Mouse (Mus musculus): ENCODE data around the gene Gm20767. TPM values are rescaled to one million over a fixed set of nuclear protein-coding genes. Genes with fewer than 3 reads are reported as not detected.
A peak's percentile ranks its signal among the peaks of the same experiment; 100 is the strongest.
"Not testable (repeated sequence)": the region's sequence is repeated elsewhere in the genome, so short reads cannot be mapped to it uniquely, and the experiment has no call there.

Gm20767 gene
- not detected in 2 replicates for polyA plus RNA-seq (2016; fragmentation: Nextera tagmentation; extraction: Ambion mirVana)

DNA sequence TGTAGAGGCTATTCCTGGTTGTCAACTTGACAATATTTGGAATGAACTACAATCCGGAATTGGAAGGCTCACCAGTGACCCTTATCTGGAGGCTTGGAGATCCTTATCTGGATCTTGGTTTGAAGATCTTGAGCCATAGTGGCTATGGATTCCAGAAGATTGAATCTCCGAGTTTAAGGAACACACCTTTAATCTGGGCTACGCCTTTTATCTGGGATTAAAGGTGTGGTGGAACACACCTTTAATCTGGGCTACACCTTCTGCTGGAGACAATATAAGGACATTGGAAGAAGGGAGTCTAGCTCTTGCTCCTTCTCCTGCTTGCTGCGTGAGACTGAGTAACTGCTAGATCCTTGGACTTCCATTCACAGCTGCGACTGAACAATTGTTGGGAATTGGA is at the start of gene Gm20767:
Gene Gm20767, plus strand, starts transcription at position 301 of the 400 bp plus-strand sequence.
- H3K9ac ChIP-seq; H3K27ac ChIP-seq (ENCODE audit: poor library complexity, severe bottlenecking); H3K4me2 ChIP-seq; H3K9me3 ChIP-seq (replicated peaks); ATAC-seq (ENCODE audit: insufficient number of reproducible peaks, low FRiP score); H3K27me3 ChIP-seq (replicated peaks); H3K4me3 ChIP-seq; H3K36me3 ChIP-seq; H3K4me1 ChIP-seq (replicated peaks): not testable (repeated sequence)
- WGBS: 100% methylated on average over 2 of the region's 5 CpGs

GRCm38 (mm10) chr13:120092950-120093349 is 47.1 kb upstream of the Gm20767 start:
- not testable (repeated sequence) for H3K36me3 ChIP-seq; H3K4me2 ChIP-seq; H3K27ac ChIP-seq (ENCODE audit: poor library complexity, severe bottlenecking); H3K4me3 ChIP-seq; ATAC-seq (ENCODE audit: insufficient number of reproducible peaks, low FRiP score); H3K9ac ChIP-seq; H3K27me3 ChIP-seq (replicated peaks); H3K9me3 ChIP-seq (replicated peaks); H3K4me1 ChIP-seq (replicated peaks)
- WGBS: no CpG with 5 or more reads among the region's 13 CpGs

GRCm38 (mm10) chr13:120096241-120096937 is 43.7 kb upstream of the Gm20767 start:
- ATAC-seq (ENCODE audit: insufficient number of reproducible peaks, low FRiP score): peak; percentile 67
- WGBS: under 1% methylated on average over 26 of the region's 38 CpGs
- H3K27ac ChIP-seq (ENCODE audit: poor library complexity, severe bottlenecking); H3K4me1 ChIP-seq (replicated peaks); H3K36me3 ChIP-seq; H3K9ac ChIP-seq; H3K9me3 ChIP-seq (replicated peaks); H3K27me3 ChIP-seq (replicated peaks): not testable (repeated sequence)
- H3K4me3 ChIP-seq: peak overlapping the region; percentile 32
- H3K4me2 ChIP-seq: peak overlapping the region; percentile 56

DNA sequence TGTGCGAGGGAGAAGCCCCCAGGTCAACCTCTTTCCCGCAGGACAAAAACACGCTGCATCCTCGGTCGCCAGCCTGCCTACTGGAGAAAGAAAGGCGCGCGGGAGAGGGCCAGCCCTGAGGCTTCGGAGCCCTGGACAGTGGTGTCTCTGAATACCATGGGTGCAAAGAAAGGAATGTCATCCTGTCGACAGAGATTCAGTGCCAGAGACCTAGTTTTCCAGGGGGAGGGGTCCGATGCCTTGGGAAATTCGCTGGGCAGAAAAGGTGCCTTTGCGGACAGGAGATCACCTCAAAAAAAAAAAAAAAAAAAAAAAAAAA is 43.1 kb upstream of the Gm20767 start:
- H3K9ac ChIP-seq; H3K4me1 ChIP-seq (replicated peaks); H3K27me3 ChIP-seq (replicated peaks); H3K27ac ChIP-seq (ENCODE audit: poor library complexity, severe bottlenecking); H3K9me3 ChIP-seq (replicated peaks); H3K36me3 ChIP-seq: not testable (repeated sequence)
- ATAC-seq (ENCODE audit: insufficient number of reproducible peaks, low FRiP score): peak; percentile 49; the same call in 1 of the 2 replicates
- Histone ChIP-seq H3K4me2 (peak overlapping the region; percentile 53), H3K4me3 (0 out of 2 replicates have a peak overlapping the region, but pooled peaks have one; percentile 21)
- WGBS: 0% methylated on average over 7 of the region's 13 CpGs

- no CpG with 5 or more reads among the region's 5 CpGs for WGBS
- H3K27me3 ChIP-seq (replicated peaks); H3K36me3 ChIP-seq; H3K27ac ChIP-seq (ENCODE audit: poor library complexity, severe bottlenecking); H3K9ac ChIP-seq; H3K9me3 ChIP-seq (replicated peaks); H3K4me1 ChIP-seq (replicated peaks); H3K4me2 ChIP-seq; ATAC-seq (ENCODE audit: insufficient number of reproducible peaks, low FRiP score); H3K4me3 ChIP-seq: not testable (repeated sequence)
Observed at GRCm38 (mm10) chr13:120099327-120099726, 40.7 kb upstream of the Gm20767 start.

DNA sequence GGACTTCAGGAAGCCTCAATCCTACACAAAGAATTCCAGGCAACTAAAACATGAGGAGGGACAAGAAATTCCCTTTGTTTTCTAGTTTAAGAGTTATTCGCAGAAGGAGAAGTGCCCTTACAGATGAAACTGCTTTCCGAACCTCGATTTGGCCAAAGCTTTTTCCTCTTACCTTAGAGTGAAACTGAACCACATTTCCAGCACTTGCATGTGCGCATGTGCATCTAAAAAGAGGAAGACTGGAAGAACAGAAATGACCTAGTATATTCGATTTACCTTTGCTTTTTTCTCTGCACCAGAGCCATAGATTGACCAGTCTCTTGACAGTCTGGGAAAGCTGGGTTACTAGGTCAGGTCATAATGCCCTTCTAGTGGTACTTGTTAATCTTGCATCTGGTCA is 33.5 kb upstream of the Gm20767 start:
- WGBS: no CpG with 5 or more reads among the region's 5 CpGs
- not testable (repeated sequence) for ATAC-seq (ENCODE audit: insufficient number of reproducible peaks, low FRiP score)

GRCm38 (mm10) chr13:120107000-120107399 is 33.0 kb upstream of the Gm20767 start:
- not testable (repeated sequence) for H3K36me3 ChIP-seq; H3K9ac ChIP-seq; H3K27ac ChIP-seq (ENCODE audit: poor library complexity, severe bottlenecking); H3K9me3 ChIP-seq (replicated peaks); H3K4me2 ChIP-seq; ATAC-seq (ENCODE audit: insufficient number of reproducible peaks, low FRiP score); H3K4me1 ChIP-seq (replicated peaks); H3K27me3 ChIP-seq (replicated peaks); H3K4me3 ChIP-seq
- WGBS: 55% methylated on average over 2 of the region's 2 CpGs

More for the DNA sequence above, 33.5 kb upstream of the Gm20767 start:
- H3K36me3 ChIP-seq; H3K4me1 ChIP-seq (replicated peaks); H3K27me3 ChIP-seq (replicated peaks); H3K4me2 ChIP-seq; H3K9ac ChIP-seq; H3K9me3 ChIP-seq (replicated peaks); H3K4me3 ChIP-seq; H3K27ac ChIP-seq (ENCODE audit: poor library complexity, severe bottlenecking): not testable (repeated sequence)

- H3K4me1 ChIP-seq (replicated peaks); H3K4me3 ChIP-seq; H3K27me3 ChIP-seq (replicated peaks); H3K9ac ChIP-seq; H3K36me3 ChIP-seq; ATAC-seq (ENCODE audit: insufficient number of reproducible peaks, low FRiP score); H3K4me2 ChIP-seq; H3K27ac ChIP-seq (ENCODE audit: poor library complexity, severe bottlenecking); H3K9me3 ChIP-seq (replicated peaks): not testable (repeated sequence)
- WGBS: 70% methylated on average over 2 of the region's 3 CpGs
Observed at GRCm38 (mm10) chr13:120142348-120142747, 2.3 kb downstream of the Gm20767 start.

GRCm38 (mm10) chr13:120149660-120150407 is 9.8 kb downstream of the Gm20767 start:
- WGBS: 44% methylated on average over 3 of the region's 4 CpGs
- not testable (repeated sequence) for ATAC-seq (ENCODE audit: insufficient number of reproducible peaks, low FRiP score); H3K4me2 ChIP-seq; H3K4me1 ChIP-seq (replicated peaks); H3K9me3 ChIP-seq (replicated peaks); H3K4me3 ChIP-seq; H3K27me3 ChIP-seq (replicated peaks); H3K27ac ChIP-seq (ENCODE audit: poor library complexity, severe bottlenecking); H3K36me3 ChIP-seq; H3K9ac ChIP-seq

DNA sequence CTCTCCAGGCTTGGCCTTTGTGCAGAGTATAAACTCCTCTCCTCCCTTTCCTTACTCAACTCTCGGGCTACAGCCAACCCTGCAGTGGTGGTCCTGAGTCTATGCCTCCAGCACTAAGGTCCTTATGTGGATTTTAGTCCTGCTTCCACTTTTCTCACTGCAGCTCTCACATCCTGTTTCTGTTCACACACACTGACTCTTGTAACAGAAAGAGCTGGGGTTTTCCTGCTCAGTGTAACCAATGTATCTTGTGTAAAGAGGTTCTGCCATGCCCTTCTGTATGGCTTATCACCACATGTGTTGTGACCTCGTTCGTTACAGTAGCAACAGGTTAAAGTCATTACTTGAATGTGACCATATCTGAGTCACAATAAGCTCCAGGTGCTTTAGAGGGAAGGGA is 10.5 kb downstream of the Gm20767 start:
- not testable (repeated sequence) for ATAC-seq (ENCODE audit: insufficient number of reproducible peaks, low FRiP score); H3K27ac ChIP-seq (ENCODE audit: poor library complexity, severe bottlenecking)
- 58% methylated on average over 3 of the region's 3 CpGs for WGBS

DNA sequence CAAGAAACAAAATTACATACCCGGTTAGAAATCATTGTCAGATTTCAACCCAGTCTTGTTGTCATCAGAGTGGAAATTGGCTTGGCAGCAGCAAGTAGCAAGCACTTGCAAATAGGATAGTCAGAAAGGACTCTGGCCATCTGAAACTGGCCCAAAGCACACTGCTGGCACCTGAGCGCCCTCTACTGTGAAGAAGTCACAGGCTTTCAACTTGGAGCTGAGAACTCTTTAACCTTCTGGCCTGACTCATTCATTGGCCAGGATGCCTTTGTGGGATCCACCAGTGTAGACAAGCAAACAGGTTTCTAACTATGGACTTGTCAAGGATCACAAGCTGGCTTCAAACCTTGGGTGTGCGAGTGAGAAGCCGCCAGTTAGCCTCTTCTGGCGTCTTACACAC is 28.3 kb downstream of the Gm20767 start:
- H3K9ac ChIP-seq; H3K27ac ChIP-seq (ENCODE audit: poor library complexity, severe bottlenecking); H3K4me3 ChIP-seq; H3K27me3 ChIP-seq (replicated peaks); ATAC-seq (ENCODE audit: insufficient number of reproducible peaks, low FRiP score); H3K4me2 ChIP-seq; H3K9me3 ChIP-seq (replicated peaks); H3K4me1 ChIP-seq (replicated peaks); H3K36me3 ChIP-seq: not testable (repeated sequence)
- WGBS: 48% methylated on average over 5 of the region's 5 CpGs

More for the DNA sequence above, 10.5 kb downstream of the Gm20767 start:
- H3K4me3 ChIP-seq; H3K4me1 ChIP-seq (replicated peaks); H3K4me2 ChIP-seq; H3K9ac ChIP-seq; H3K36me3 ChIP-seq; H3K27me3 ChIP-seq (replicated peaks); H3K9me3 ChIP-seq (replicated peaks): not testable (repeated sequence)
